22 mouse cellular contexts compared by ENCODE assay signal in the genomic region with DNA sequence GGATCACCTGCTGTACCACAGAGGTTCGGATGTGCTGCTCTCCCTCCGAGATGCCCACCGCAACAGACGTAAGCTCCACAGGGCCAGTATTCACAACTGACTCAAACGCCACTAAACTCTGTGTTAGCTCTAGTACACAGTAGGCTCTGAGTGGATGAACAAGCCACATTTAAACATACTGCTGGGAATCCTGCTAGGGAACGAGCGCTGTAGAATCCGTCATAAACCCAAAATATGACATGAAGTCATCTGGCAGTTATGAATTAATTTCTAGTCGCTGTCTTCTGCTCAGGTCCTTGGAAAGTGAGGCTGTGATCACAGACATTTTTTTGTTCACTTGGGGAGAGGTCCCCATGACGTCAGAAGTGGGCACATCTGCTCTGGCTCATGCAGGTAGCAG. TPM values are rescaled to one million over a fixed set of nuclear protein-coding genes. Genes with fewer than 3 reads are reported as not detected.
A peak's percentile ranks its signal among the peaks of the same experiment; 100 is the strongest.
DNase-seq lines count a peak whose midpoint lies in the region; ATAC-seq and TF ChIP-seq lines count a peak whose summit lies in the region.
"Had no signal": no experiment of that assay in that cellular context is flagged by ENCODE, and none has a peak within 500 bp of the region (broad histone marks: within the 10 kb centered on the region; RNA-seq: fewer than 3 reads in every experiment).

No protein-coding gene starts in this region.

- peaks cover 57% of the 10 kb centered on the region for H3K27me3 ChIP-seq in heart, embryonic 13.5 days (replicated peaks)
- H3K27me3 ChIP-seq in heart, postnatal 0 days (ENCODE audit: control insufficient read depth, insufficient read depth, low read length): peaks cover 19% of the 10 kb centered on the region; the same call in 1 of the 2 replicates
- H3K27me3 ChIP-seq in myocyte (ENCODE audit: control insufficient read depth, insufficient read depth, insufficient read length): no peaks in the 10 kb centered on the region

- TF ChIP-seq CTCF in heart, postnatal 0 days (IDR thresholded peaks at IDR 0.05; ENCODE audit: low read depth): no peak

- H3K79me2 ChIP-seq in myocyte (ENCODE audit: control insufficient read depth, insufficient read depth): peaks cover 9% of the 10 kb centered on the region

- H3K4me1 ChIP-seq in heart, embryonic 13.5 days: peaks cover 29% of the 10 kb centered on the region
- H3K4me1 ChIP-seq in heart, postnatal 0 days (ENCODE audit: control insufficient read depth, insufficient read depth): peaks cover 41% of the 10 kb centered on the region

- intact Hi-C loops in heart, postnatal 25 days (cut with DNase I): no loop called here

- no peak overlapping the region for H3K4me3 ChIP-seq in heart, embryonic 13.5 days
- H3K4me3 ChIP-seq in heart, postnatal 0 days (ENCODE audit: low read depth, low read length): no peak overlapping the region
- no peak overlapping the region for H3K4me3 ChIP-seq in myocyte
- H3K4me3 ChIP-seq: embryonic facial prominence, embryonic 13.5 days; forebrain, embryonic 12.5 days; hindbrain, embryonic 10.5 days; intestine, embryonic 15.5 days had no signal

- H3K36me3 ChIP-seq in heart, embryonic 13.5 days: no peaks in the 10 kb centered on the region
- H3K36me3 ChIP-seq in heart, postnatal 0 days (replicated peaks; ENCODE audit: control insufficient read depth, insufficient read depth, low read length): no peaks in the 10 kb centered on the region
- H3K36me3 ChIP-seq in myocyte (ENCODE audit: control insufficient read depth, insufficient read depth): no peaks in the 10 kb centered on the region
- H3K36me3 ChIP-seq: embryonic facial prominence, embryonic 13.5 days; forebrain, embryonic 12.5 days; G1E; hindbrain, embryonic 10.5 days; intestine, embryonic 15.5 days had no signal

- H3K4me2 ChIP-seq in heart, embryonic 13.5 days: no peak overlapping the region
- no peak overlapping the region; the same call in 1 of the 2 replicates for H3K4me2 ChIP-seq in heart, postnatal 0 days (ENCODE audit: low read depth, low read length)
- H3K4me2 ChIP-seq in myocyte (ENCODE audit: low read depth): peak overlapping the region; percentile 76
- H3K4me2 ChIP-seq: embryonic facial prominence, embryonic 13.5 days; forebrain, embryonic 12.5 days; hindbrain, embryonic 14.5 days; intestine, embryonic 15.5 days had no signal

- WGBS in heart, embryonic 13.5 days: 67% methylated on average over 10 of the region's 10 CpGs
- 54% methylated on average over 10 of the region's 10 CpGs for WGBS in heart, postnatal 0 days

- no peak overlapping the region for H3ac ChIP-seq in myocyte (ENCODE audit: control insufficient read depth, insufficient read length)

- no peak for DNase-seq in frontal cortex, postnatal 25 days (ENCODE audit: low spot score in 2 of 2)
- no peak for DNase-seq in heart, adult 8-10 months (ENCODE audit: low spot score)
- peak; percentile 38 for DNase-seq in heart, postnatal 0 days (ENCODE audit: low spot score)
- no peak for DNase-seq in heart, postnatal 25 days (ENCODE audit: low spot score)
- DNase-seq in adrenal gland, postnatal 36 days: no peak
- DNase-seq: adrenal gland, adult 8-10 months; B cell, adult 2 months; cerebellum, adult 11-12 months; cerebellum, adult 9-10 months; cerebellum, postnatal 25 days; kidney, adult 18-20 months had no signal

- no peaks in the 10 kb centered on the region for H3K9me3 ChIP-seq in heart, embryonic 13.5 days
- H3K9me3 ChIP-seq in heart, postnatal 0 days (replicated peaks; ENCODE audit: control insufficient read depth, low read length): no peaks in the 10 kb centered on the region
- H3K9me3 ChIP-seq: embryonic facial prominence, embryonic 13.5 days; forebrain, embryonic 12.5 days; hindbrain, embryonic 10.5 days; intestine, embryonic 15.5 days had no signal

- H3K27ac ChIP-seq in heart, embryonic 13.5 days (replicated peaks): no peak overlapping the region
- peak overlapping the region; percentile 82 for H3K27ac ChIP-seq in heart, postnatal 0 days (ENCODE audit: low read depth)
- H3K27ac ChIP-seq: embryonic facial prominence, embryonic 13.5 days; forebrain, embryonic 12.5 days; hindbrain, embryonic 10.5 days; hindbrain, embryonic 14.5 days; intestine, embryonic 15.5 days had no signal

- no peak for TF ChIP-seq POLR2A in myocyte (IDR thresholded peaks at IDR 0.05; ENCODE audit: insufficient read length, low read depth)

- ATAC-seq in frontal cortex, adult (ENCODE audit: low TSS enrichment): peak; percentile 32
- ATAC-seq in heart, embryonic 13.5 days (ENCODE audit: extremely low read depth, insufficient number of reproducible peaks, low FRiP score, low TSS enrichment): no peak
- peak; percentile 37; the same call in 1 of the 2 replicates for ATAC-seq in heart, postnatal 0 days (ENCODE audit: insufficient read depth, low read depth)
- ATAC-seq: CD4-positive, CD25-positive, alpha-beta regulatory T cell, adult 4 months; forebrain, embryonic 16.5 days; intestine, embryonic 15.5 days had no signal

- TF ChIP-seq EP300 in heart, postnatal 0 days (IDR thresholded peaks at IDR 0.05; ENCODE audit: low read depth): no peak

- H3K9ac ChIP-seq in heart, embryonic 13.5 days: 0 out of 2 replicates have a peak overlapping the region, but pooled peaks have one; percentile 10
- H3K9ac ChIP-seq in heart, postnatal 0 days (replicated peaks; ENCODE audit: low read depth, low read length): no peak overlapping the region
- H3K9ac ChIP-seq: embryonic facial prominence, embryonic 13.5 days; forebrain, embryonic 12.5 days; hindbrain, embryonic 14.5 days; intestine, embryonic 15.5 days had no signal

TF ChIP-seq in myocyte, 11 proteins besides CTCF, POLR2A, EP300 and RAD21:
- TF ChIP-seq POLR2AphosphoS2 (IDR thresholded peaks at IDR 0.05; ENCODE audit: insufficient read length, low read depth) (no peak), MAX (IDR thresholded peaks at IDR 0.05; ENCODE audit: low read depth) (no peak), REST (IDR thresholded peaks at IDR 0.05; ENCODE audit: insufficient read depth, insufficient read length) (no peak), TCF3 (IDR thresholded peaks at IDR 0.05; ENCODE audit: insufficient read length, low read depth) (no peak), E2F4 (IDR thresholded peaks at IDR 0.05; ENCODE audit: insufficient read depth) (no peak), CEBPB (IDR thresholded peaks at IDR 0.05; ENCODE audit: insufficient read depth, poor library complexity, severe bottlenecking) (no peak), MYOD1 (IDR thresholded peaks at IDR 0.05; ENCODE audit: control insufficient read depth in 1 of 3, insufficient read length in 2 of 3, low read depth in 2 of 3) (no peak), TCF12 (IDR thresholded peaks at IDR 0.05; ENCODE audit: insufficient read depth, poor library complexity, severe bottlenecking) (no peak), USF1 (IDR thresholded peaks at IDR 0.05; ENCODE audit: low read depth) (no peak), MYOG (IDR thresholded peaks at IDR 0.05; ENCODE audit: control insufficient read depth in 1 of 3, insufficient read depth in 1 of 3, insufficient read length in 2 of 3, low read depth in 2 of 3) (no peak), SRF (IDR thresholded peaks at IDR 0.05; ENCODE audit: control insufficient read depth, insufficient read length, low read depth) (no peak)
TF ChIP-seq in myocyte: peak in this region for 0.

RNA-seq across cellular contexts. Expression of gene Klhl40, which starts 1.5 kb away (rescaled TPM):
- polyA plus RNA-seq in heart, embryonic 13.5 days (2015; fragmentation: Nextera tagmentation; extraction: Ambion mirVana): 1.4 and 2.1 TPM in 2 replicates
- total RNA-seq in heart, adult 8-10 months (2022): 10 to 100 TPM; 17.9 to 23.6 (median 20.0) TPM
- total RNA-seq in heart, postnatal 0 days (2014; rRNA removed; ENCODE audit: low replicate concordance): 20.7 and 28.2 TPM in 2 replicates
- polyA plus RNA-seq in heart, postnatal 0 days (2015; fragmentation: Nextera tagmentation; extraction: Ambion mirVana): 12.6 and 14.5 TPM in 2 replicates
- 10 to 100 TPM; 10.1 to 10.5 TPM for total RNA-seq in heart, postnatal 25 days (2021)
- polyA plus RNA-seq in myocyte (2012; fragmentation: generic; extraction: Trizol): 70.4 TPM
- under 1 TPM in 1 of 2 experiments, not detected in 1; 0.16 TPM for total RNA-seq in adrenal gland, postnatal 36 days (2021)
- total RNA-seq: G1E had no signal
- polyA plus RNA-seq: CD4-positive, CD25-positive, alpha-beta regulatory T cell, adult 4 months; G1E had no signal

RNA-seq across cellular contexts. Expression of gene Hhatl, which starts 16.4 kb away (rescaled TPM):
- 10.3 and 10.7 TPM in 2 replicates for polyA plus RNA-seq in heart, embryonic 13.5 days (2015; fragmentation: Nextera tagmentation; extraction: Ambion mirVana)
- 100 to 1,000 TPM; 100 to 119 (median 118) TPM for total RNA-seq in heart, adult 8-10 months (2022)
- 62.3 and 75.4 TPM in 2 replicates for total RNA-seq in heart, postnatal 0 days (2014; rRNA removed; ENCODE audit: low replicate concordance)
- 52.7 and 53.0 TPM in 2 replicates for polyA plus RNA-seq in heart, postnatal 0 days (2015; fragmentation: Nextera tagmentation; extraction: Ambion mirVana)
- 100 to 1,000 TPM; 118 to 123 TPM for total RNA-seq in heart, postnatal 25 days (2021)
- polyA plus RNA-seq in myocyte (2012; fragmentation: generic; extraction: Trizol): 1.9 TPM
- not detected for total RNA-seq in adrenal gland, postnatal 36 days (2021)
- total RNA-seq: G1E had no signal
- polyA plus RNA-seq: CD4-positive, CD25-positive, alpha-beta regulatory T cell, adult 4 months; forebrain, embryonic 12.5 days; forebrain, embryonic 16.5 days; G1E; hindbrain, embryonic 10.5 days; hindbrain, embryonic 14.5 days had no signal

RNA-seq across cellular contexts. Expression of gene Zfp651, which starts 16.8 kb away (rescaled TPM):
- polyA plus RNA-seq in heart, embryonic 13.5 days (2015; fragmentation: Nextera tagmentation; extraction: Ambion mirVana): 11.1 and 12.5 TPM in 2 replicates
- 100 to 1,000 TPM; 120 to 131 (median 129) TPM for total RNA-seq in heart, adult 8-10 months (2022)
- 34.5 and 69.3 TPM in 2 replicates for total RNA-seq in heart, postnatal 0 days (2014; rRNA removed; ENCODE audit: low replicate concordance)
- 12.1 and 13.2 TPM in 2 replicates for polyA plus RNA-seq in heart, postnatal 0 days (2015; fragmentation: Nextera tagmentation; extraction: Ambion mirVana)
- total RNA-seq in heart, postnatal 25 days (2021): 100 to 1,000 TPM; 116 to 128 TPM
- 47.0 TPM for polyA plus RNA-seq in myocyte (2012; fragmentation: generic; extraction: Trizol)
- total RNA-seq in adrenal gland, postnatal 36 days (2021): 10 to 100 TPM; 40.5 to 49.7 TPM

RNA-seq across cellular contexts. Expression of gene Nktr, which starts 57.0 kb away (rescaled TPM):
- polyA plus RNA-seq in heart, embryonic 13.5 days (2015; fragmentation: Nextera tagmentation; extraction: Ambion mirVana): 40.1 and 42.3 TPM in 2 replicates
- total RNA-seq in heart, adult 8-10 months (2022): 10 to 100 TPM; 24.5 to 39.2 (median 29.8) TPM
- total RNA-seq in heart, postnatal 0 days (2014; rRNA removed; ENCODE audit: low replicate concordance): 44.0 and 44.8 TPM in 2 replicates
- polyA plus RNA-seq in heart, postnatal 0 days (2015; fragmentation: Nextera tagmentation; extraction: Ambion mirVana): 30.2 and 31.1 TPM in 2 replicates
- total RNA-seq in heart, postnatal 25 days (2021): 10 to 100 TPM; 29.1 to 38.1 TPM
- polyA plus RNA-seq in myocyte (2012; fragmentation: generic; extraction: Trizol): 9.0 TPM
- 10 to 100 TPM; 58.2 to 90.2 TPM for total RNA-seq in adrenal gland, postnatal 36 days (2021)

Comparison
In these comparisons a context has a peak if more than half of its experiments do, and no peak if none do; other contexts are left out.
1. RNA of gene Klhl40, which starts 1.5 kb away (total RNA-seq): 20.7 to 28.2 TPM in heart, postnatal 0 days, 17.9 to 23.6 TPM in heart, adult 8-10 months and 10.1 to 10.5 TPM in heart, postnatal 25 days; 0.16 TPM in adrenal gland, postnatal 36 days; every median in the first group is over 4 times any median in the second.
2. RNA of gene Hhatl, which starts 16.4 kb away (total RNA-seq): 118 to 123 TPM in heart, postnatal 25 days, 100 to 119 TPM in heart, adult 8-10 months and 62.3 to 75.4 TPM in heart, postnatal 0 days; not detected in adrenal gland, postnatal 36 days; every median in the first group is over 10 times any median in the second.